Mouse (Mus musculus) liver, postnatal 0 days (tissue): Measurements from ENCODE around the gene Bex1.

ENCODE experiments used
- CTCF ChIP-seq: sonication (generic); IDR thresholded peaks from 2 replicates; pipeline ENCODE4 v1.5.1; 2016; ENCODE audit warnings: antibody characterized with exemption, low read depth
- EP300 ChIP-seq: IDR thresholded peaks from 2 replicates; pipeline ENCODE4 v1.6.1; 2016; ENCODE audit warnings: antibody characterized with exemption, low read depth, mild to moderate bottlenecking

DNA sequence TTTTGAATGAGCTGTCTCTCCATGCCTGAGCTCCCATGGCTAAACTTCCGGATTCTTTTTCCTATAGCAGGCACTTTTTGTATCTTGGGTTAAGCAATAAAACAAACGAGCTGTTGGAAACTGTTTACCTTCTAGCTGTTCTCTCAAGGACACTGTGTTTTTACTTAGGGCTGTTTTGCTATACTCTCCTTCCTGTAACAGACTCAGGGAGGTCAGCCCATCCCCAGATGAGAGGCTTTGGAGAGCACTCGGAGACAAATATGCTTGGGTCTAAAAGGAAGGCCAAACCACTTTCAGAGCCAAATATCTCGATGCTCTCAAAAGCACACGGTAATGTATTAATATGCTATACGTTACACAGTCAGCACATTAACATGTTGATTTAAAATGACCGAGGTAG, 34.4 kb upstream of the Bex1 start:
- TF ChIP-seq CTCF (no peak), EP300 (no peak)
